Mouse (Mus musculus): ENCODE results near the gene Ovol3. TPM values are rescaled to one million over a fixed set of nuclear protein-coding genes. Genes with fewer than 3 reads are reported as not detected.

Gene Ovol3
- polyA plus RNA-seq, 1 experiment, result not detected

DNA sequence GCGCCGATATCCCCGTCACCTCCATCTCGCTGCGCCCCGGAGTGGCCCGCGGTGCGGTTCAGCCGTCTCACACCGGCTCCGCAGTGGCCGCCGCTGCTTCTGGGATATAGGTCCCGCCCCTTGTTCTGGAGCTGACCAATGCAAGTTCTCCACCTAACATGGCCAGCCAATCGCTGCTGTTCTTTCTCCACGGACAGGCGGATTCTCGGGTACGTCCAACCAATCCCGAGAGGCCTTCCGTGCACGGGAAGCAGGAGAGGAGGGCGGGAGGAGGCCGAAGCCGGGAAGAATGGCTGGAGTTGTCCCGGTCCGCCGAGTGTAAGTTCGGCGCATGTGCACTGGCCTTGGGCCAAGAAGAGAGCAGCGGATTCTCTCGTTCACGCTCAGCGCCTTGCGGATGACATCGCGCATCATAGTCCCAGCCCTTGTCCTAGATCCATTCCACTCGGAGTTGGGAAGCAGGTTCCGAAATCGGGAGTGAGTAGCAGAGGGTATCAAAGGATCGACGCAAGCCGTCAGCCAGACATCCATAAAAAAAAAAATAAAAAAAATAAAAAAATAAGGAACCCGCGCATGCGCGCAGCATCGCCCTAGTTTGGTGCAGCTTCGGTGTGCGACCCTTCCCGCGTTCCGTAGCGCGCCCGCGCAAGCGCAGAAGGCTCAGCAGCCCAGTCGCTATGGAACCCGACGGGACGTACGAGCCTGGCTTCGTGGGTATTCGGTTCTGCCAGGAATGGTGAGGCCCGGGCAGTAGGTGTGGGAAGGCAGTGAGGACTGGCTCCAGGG, 3.7 kb downstream of the Ovol3 start, which contains the start of the genes Polr2i and Tbcb:
Gene Polr2i (plus strand): TSS at position 280 of the 786 bp plus-strand sequence.
Gene Tbcb (minus strand): TSS at position 604 of the 786 bp plus-strand sequence.
- under 1% methylated on average over 67 of the region's 67 CpGs for WGBS
- H3K4me1 ChIP-seq (ENCODE audit: control insufficient read depth, insufficient read depth, low read length), result peaks cover 10% of the 10 kb centered on the region
- DNase-seq, result peak; percentile 96
- H3K4me3 ChIP-seq (replicated peaks; ENCODE audit: extremely low read depth, low read depth, low read length), result peak within 1 kb of the TSS; percentile 98
- TF ChIP-seq POLR2A (IDR thresholded peaks at IDR 0.05; ENCODE audit: borderline replicate concordance, extremely low read depth, low read depth, low read length) (peak; percentile 86; the same call in 1 of the 2 replicates), CTCF (IDR thresholded peaks at IDR 0.05; ENCODE audit: insufficient read depth, low read length) (no peak)

DNA sequence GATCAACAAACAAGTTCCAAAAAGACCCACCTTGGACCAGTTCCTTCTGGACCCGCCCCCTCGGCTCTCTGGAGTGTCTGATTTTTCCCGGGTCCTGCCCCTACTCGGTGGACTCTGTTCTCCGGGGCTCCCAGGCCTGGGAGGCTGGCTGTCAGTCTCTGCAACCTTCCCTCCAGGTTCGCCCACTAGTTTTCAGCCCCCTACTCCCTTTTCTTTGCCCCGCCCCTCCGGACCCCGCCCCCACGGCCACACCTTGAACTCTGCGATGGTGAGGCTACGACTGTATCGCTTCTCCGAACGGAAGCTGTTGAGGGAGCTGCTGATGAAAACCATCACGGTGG, 4.2 kb downstream of the Ovol3 start:
- DNase-seq, result no peak
- 0% methylated on average over 16 of the region's 16 CpGs for WGBS
- no peak for TF ChIP-seq POLR2A (IDR thresholded peaks at IDR 0.05; ENCODE audit: borderline replicate concordance, extremely low read depth, low read depth, low read length)
- no peak for TF ChIP-seq CTCF (IDR thresholded peaks at IDR 0.05; ENCODE audit: insufficient read depth, low read length)
- H3K4me1 ChIP-seq (ENCODE audit: control insufficient read depth, insufficient read depth, low read length), result peaks cover 10% of the 10 kb centered on the region
- peak overlapping the region; percentile 98 for H3K4me3 ChIP-seq (replicated peaks; ENCODE audit: extremely low read depth, low read depth, low read length)

DNA sequence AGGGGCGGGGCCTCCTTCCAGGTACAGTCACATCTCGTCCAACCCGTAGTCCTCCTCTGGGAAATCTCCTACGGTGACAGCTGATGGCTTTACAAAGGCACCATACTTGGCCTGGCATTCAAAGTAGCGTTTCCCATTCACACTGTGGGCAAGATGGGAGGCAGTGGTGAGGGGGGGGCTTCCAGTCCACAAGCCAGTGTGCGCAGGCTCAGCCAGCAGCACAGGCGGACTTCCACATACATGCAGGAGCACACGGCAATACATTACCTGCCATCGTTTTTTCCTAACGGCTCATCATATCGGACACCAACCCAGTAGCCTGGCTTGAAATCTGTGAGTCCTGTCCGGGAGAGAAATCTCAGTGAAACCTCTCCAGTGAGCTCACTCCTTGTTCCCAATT, 11.3 kb downstream of the Ovol3 start:
- DNase-seq, result no peak
- Histone ChIP-seq H3K4me3 (replicated peaks; ENCODE audit: extremely low read depth, low read depth, low read length) (no peak overlapping the region), H3K4me1 (ENCODE audit: control insufficient read depth, insufficient read depth, low read length) (no peaks in the 10 kb centered on the region)
- WGBS, result 92% methylated on average over 12 of the region's 12 CpGs
- TF ChIP-seq POLR2A (IDR thresholded peaks at IDR 0.05; ENCODE audit: borderline replicate concordance, extremely low read depth, low read depth, low read length) (no peak), CTCF (IDR thresholded peaks at IDR 0.05; ENCODE audit: insufficient read depth, low read length) (no peak)

DNA sequence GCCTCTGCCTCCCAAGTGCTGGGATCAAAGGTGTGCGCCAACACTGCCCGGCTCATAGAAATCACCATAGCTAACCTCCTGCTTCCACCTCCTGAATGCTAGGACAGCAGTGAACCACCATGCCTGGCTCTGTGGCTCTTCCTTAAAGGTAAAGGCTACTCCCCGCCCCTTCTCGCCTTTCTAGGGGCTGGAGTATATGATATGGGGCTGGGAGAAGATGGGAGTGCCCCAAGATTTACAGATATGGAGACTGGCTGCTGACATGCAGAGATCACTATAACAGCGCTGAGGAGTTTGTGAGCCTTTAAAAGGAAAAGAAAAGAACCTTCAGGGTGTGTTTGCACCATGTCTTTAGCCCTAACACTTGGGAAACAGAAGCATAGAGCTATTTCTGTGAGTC, 13.3 kb downstream of the Ovol3 start:
- TF ChIP-seq POLR2A (IDR thresholded peaks at IDR 0.05; ENCODE audit: borderline replicate concordance, extremely low read depth, low read depth, low read length), result no peak
- TF ChIP-seq CTCF (IDR thresholded peaks at IDR 0.05; ENCODE audit: insufficient read depth, low read length), result no peak
- no peak for DNase-seq
- H3K4me3 ChIP-seq (replicated peaks; ENCODE audit: extremely low read depth, low read depth, low read length), result no peak overlapping the region
- no peaks in the 10 kb centered on the region for H3K4me1 ChIP-seq (ENCODE audit: control insufficient read depth, insufficient read depth, low read length)
- WGBS, result 92% methylated on average over 5 of the region's 5 CpGs

DNA sequence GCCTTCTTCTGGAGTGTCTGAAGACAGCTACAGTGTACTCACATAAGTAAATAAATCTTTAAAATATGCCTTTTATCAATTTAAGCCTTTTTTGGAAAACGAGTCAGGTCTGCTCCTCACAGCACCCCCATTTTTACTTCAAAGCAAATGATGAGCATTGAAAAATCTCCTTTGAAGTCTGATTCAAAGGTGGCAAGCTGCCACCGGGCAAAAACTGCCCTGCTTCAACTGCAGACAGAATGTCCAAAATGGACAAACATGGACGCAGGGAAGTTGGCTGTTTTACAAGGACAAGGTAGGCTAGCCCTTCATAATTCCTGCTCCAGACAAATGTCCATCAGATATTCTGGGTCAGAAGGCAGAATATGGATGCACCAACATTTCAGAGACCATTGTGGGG, 14.1 kb downstream of the Ovol3 start:
- WGBS, result 65% methylated on average over 3 of the region's 3 CpGs
- no peak overlapping the region for H3K4me3 ChIP-seq (replicated peaks; ENCODE audit: extremely low read depth, low read depth, low read length)
- DNase-seq, result no peak
- TF ChIP-seq POLR2A (IDR thresholded peaks at IDR 0.05; ENCODE audit: borderline replicate concordance, extremely low read depth, low read depth, low read length) (no peak), CTCF (IDR thresholded peaks at IDR 0.05; ENCODE audit: insufficient read depth, low read length) (no peak)
- H3K4me1 ChIP-seq (ENCODE audit: control insufficient read depth, insufficient read depth, low read length), result 0 out of 2 replicates have a peak, but pooled peaks cover 3% of the 10 kb centered on the region

DNA sequence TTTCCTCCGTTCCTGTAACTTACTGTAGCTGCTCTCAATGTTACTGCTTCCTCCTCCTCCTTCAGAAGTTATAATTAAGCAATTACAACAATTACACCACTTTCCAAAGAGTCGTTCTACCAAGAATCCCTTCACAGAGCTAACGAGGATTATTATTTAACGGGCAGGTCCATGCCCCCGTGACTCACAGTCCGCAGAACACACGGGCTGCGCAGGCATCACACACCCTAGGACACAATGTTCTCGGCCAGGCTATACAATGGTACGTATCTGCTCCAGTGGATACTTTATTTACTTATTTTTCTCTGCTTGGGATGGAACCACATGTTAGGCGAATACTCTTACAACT, 15.5 kb downstream of the Ovol3 start:
- peak overlapping the region; percentile 58 for H3K4me3 ChIP-seq (replicated peaks; ENCODE audit: extremely low read depth, low read depth, low read length)
- no peak for DNase-seq
- H3K4me1 ChIP-seq (ENCODE audit: control insufficient read depth, insufficient read depth, low read length), result 0 out of 2 replicates have a peak, but pooled peaks cover 3% of the 10 kb centered on the region
- TF ChIP-seq POLR2A (IDR thresholded peaks at IDR 0.05; ENCODE audit: borderline replicate concordance, extremely low read depth, low read depth, low read length), result no peak
- TF ChIP-seq CTCF (IDR thresholded peaks at IDR 0.05; ENCODE audit: insufficient read depth, low read length), result no peak
- WGBS, result 16% methylated on average over 11 of the region's 11 CpGs

DNA sequence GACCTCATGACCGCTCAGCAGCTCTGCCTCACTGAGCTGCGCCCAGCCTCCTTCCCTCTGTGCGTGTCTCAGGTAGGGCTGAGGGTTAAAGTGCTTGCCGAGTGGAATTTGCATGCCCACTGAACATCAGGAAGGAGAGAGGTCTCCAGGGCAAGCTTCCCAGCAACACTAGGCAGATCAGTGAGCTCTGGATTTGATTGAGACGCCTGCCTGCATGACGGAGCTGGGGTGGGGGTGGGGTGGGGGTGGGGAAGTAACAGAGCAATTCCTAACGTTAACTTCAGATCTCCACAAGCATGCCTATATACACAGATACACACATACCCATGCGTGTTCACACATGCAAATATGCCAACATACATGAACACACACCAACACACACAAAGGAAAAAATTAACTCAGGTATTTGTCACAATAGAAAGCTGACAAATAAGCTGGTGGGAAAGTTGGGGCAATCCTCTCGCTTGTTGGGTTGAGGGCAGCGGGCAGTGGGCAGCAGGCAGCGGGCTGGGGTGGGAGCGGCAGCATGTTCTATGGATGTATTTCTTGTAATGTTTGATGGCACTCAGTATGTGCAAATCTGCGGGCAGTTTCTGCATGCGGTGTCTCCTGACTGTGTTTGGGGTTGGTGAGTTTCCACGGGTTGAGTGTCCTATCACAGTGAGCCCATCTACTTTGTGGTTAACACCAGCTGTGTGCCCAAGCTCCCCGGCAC, 16.1 kb downstream of the Ovol3 start:
- DNase-seq, result no peak
- Histone ChIP-seq H3K4me3 (replicated peaks; ENCODE audit: extremely low read depth, low read depth, low read length) (peak overlapping the region; percentile 58), H3K4me1 (ENCODE audit: control insufficient read depth, insufficient read depth, low read length) (0 out of 2 replicates have a peak, but pooled peaks cover 3% of the 10 kb centered on the region)
- 0 out of 2 replicates have a peak, but pooled peaks have one; percentile 5 for TF ChIP-seq POLR2A (IDR thresholded peaks at IDR 0.05; ENCODE audit: borderline replicate concordance, extremely low read depth, low read depth, low read length)
- TF ChIP-seq CTCF (IDR thresholded peaks at IDR 0.05; ENCODE audit: insufficient read depth, low read length), result no peak
- whole genome bisulfite sequencing, result 4% methylated on average over 16 of the region's 16 CpGs

DNA sequence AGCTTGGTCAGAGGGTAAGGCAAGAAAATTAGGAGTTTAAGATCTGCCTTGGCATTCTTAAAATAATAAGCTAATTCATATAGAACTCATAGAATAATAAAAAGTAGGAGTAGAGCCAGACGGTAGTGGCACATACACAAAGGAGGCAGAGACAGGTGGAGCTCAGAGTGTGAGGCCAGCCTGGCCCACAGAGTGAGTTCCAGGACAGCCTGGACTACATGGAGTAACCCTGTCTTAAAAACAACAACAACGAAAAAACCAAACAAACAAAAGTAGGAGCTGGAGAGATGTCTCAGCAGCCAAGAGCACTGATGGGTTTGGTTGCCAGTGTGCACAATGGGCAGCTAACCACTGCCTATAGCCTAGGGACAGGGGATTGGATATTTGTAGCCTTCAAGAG, 18.2 kb downstream of the Ovol3 start:
- DNase-seq, result no peak
- Histone ChIP-seq H3K4me1 (ENCODE audit: control insufficient read depth, insufficient read depth, low read length) (0 out of 2 replicates have a peak, but pooled peaks cover 3% of the 10 kb centered on the region), H3K4me3 (replicated peaks; ENCODE audit: extremely low read depth, low read depth, low read length) (no peak overlapping the region)
- no peak for TF ChIP-seq CTCF (IDR thresholded peaks at IDR 0.05; ENCODE audit: insufficient read depth, low read length)
- TF ChIP-seq POLR2A (IDR thresholded peaks at IDR 0.05; ENCODE audit: borderline replicate concordance, extremely low read depth, low read depth, low read length), result no peak
- 67% methylated on average over 2 of the region's 2 CpGs for WGBS

DNA sequence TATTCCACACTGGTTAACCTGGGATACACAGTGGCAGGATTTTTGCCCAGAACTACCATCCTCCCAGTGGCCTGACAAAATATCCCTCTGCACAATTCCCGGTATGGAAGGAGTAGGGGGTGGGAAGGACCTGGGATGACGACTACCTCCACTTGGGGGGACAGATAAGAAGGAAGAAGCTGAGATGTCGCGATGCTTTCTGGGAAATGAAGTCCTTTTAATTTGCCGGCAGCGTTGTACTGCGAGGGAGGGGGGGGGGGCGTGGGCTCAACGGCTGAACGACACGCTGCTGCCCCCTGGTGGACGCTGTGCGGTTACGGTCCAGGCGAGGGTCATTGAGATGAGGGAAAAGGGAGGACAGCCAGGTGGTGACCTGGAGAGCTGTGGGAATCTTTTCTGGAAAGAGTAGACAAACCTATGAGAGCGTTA, 18.8 kb downstream of the Ovol3 start:
- peak overlapping the region; percentile 48 for H3K4me3 ChIP-seq (replicated peaks; ENCODE audit: extremely low read depth, low read depth, low read length)
- peak; percentile 69 for DNase-seq
- 0% methylated on average over 15 of the region's 16 CpGs for WGBS

More for the DNA sequence above, 18.8 kb downstream of the Ovol3 start:
- TF ChIP-seq POLR2A (IDR thresholded peaks at IDR 0.05; ENCODE audit: borderline replicate concordance, extremely low read depth, low read depth, low read length) (no peak), CTCF (IDR thresholded peaks at IDR 0.05; ENCODE audit: insufficient read depth, low read length) (peak; percentile 71)
- H3K4me1 ChIP-seq (ENCODE audit: control insufficient read depth, insufficient read depth, low read length), result 0 out of 2 replicates have a peak, but pooled peaks cover 3% of the 10 kb centered on the region

Measured in lung, adult 2 months (tissue).